12 mouse cellular contexts compared by ENCODE assay signal in the genomic region with DNA sequence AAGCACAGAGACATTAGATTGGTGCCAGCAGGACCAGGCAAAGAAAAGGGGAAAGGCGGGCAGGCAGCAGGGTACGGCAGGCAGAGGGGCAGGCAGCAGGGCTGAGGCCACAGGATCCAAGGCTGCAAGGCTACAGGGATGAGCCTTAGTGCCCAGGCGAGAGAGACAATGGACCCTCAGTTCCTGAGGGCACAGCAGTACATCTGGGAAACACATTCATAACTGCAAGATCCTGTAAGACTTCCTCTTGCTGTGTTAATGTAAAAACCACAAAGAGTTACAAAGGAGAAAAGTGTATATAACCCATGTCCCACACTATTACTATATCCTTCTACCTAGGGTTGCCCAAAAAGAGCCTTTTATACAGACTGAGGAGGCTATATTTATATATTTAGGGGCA.
"Had no signal": no experiment of that assay in that cellular context is flagged by ENCODE, and none has a peak within 500 bp of the region (broad histone marks: within the 10 kb centered on the region; RNA-seq: fewer than 3 reads in every experiment).

No protein-coding gene starts in this region.

- H3K4me3 ChIP-seq: limb, embryonic 13.5 days; midbrain, embryonic 12.5 days; neural tube, embryonic 13.5 days had no signal

- H3K27ac ChIP-seq: kidney, postnatal 0 days; limb, embryonic 13.5 days; liver, embryonic 14.5 days; midbrain, embryonic 12.5 days; neural tube, embryonic 13.5 days had no signal

- DNase-seq: kidney, adult 11 months; kidney, adult 9 months; kidney, postnatal 4 days; lung, adult 18-20 months; retina, postnatal 1 day; thymus, postnatal 4 days had no signal

- ATAC-seq: midbrain, embryonic 16.5 days had no signal
